Mouse (Mus musculus): Measurements from ENCODE around the gene R3hcc1l. TPM values are rescaled to one million over a fixed set of nuclear protein-coding genes. Genes with fewer than 3 reads are reported as not detected.

R3hcc1l gene
- polyA plus RNA-seq (2016; fragmentation: Nextera tagmentation; extraction: Ambion mirVana) = 15.4 and 25.0 TPM in 2 replicates

GRCm38 (mm10) chr19:42518620-42519310, at the start of gene R3hcc1l:
Gene R3hcc1l (plus strand): TSS chr19:42518759.
- DNase-seq (ENCODE audit: low spot score) = peak; percentile 94
- WGBS = under 1% methylated on average over 59 of the region's 59 CpGs
- Histone ChIP-seq H3K4me3 (peak within 1 kb of the TSS; percentile 94), H3K4me1 (replicated peaks) (peaks cover 16% of the 10 kb centered on the region), H3K36me3 (no peaks in the 10 kb centered on the region), H3K27ac (peak within 1 kb of the TSS; percentile 94), H3K9me3 (no peaks in the 10 kb centered on the region), H3K27me3 (ENCODE audit: insufficient read depth, poor library complexity, severe bottlenecking) (peaks cover 9% of the 10 kb centered on the region; the same call in 1 of the 2 replicates)

GRCm38 (mm10) chr19:42471571-42471970, 47.0 kb upstream of the R3hcc1l start:
- DNase-seq (ENCODE audit: low spot score) = peak; percentile 23
- H3K36me3 ChIP-seq = no peaks in the 10 kb centered on the region
- WGBS = 54% methylated on average over 4 of the region's 4 CpGs
- H3K27me3 ChIP-seq (ENCODE audit: insufficient read depth, poor library complexity, severe bottlenecking) = no peaks in the 10 kb centered on the region
- peak overlapping the region; percentile 66 for H3K27ac ChIP-seq
- H3K9me3 ChIP-seq = no peaks in the 10 kb centered on the region
- H3K4me3 ChIP-seq = no peak overlapping the region
- H3K4me1 ChIP-seq (replicated peaks) = peaks cover 14% of the 10 kb centered on the region

GRCm38 (mm10) chr19:42472831-42473230, 45.7 kb upstream of the R3hcc1l start:
- DNase-seq (ENCODE audit: low spot score) = peak; percentile 46
- WGBS = 30% methylated on average over 11 of the region's 11 CpGs
- Histone ChIP-seq H3K27ac (no peak overlapping the region), H3K36me3 (no peaks in the 10 kb centered on the region), H3K9me3 (no peaks in the 10 kb centered on the region), H3K27me3 (ENCODE audit: insufficient read depth, poor library complexity, severe bottlenecking) (no peaks in the 10 kb centered on the region), H3K4me3 (no peak overlapping the region), H3K4me1 (replicated peaks) (peaks cover 14% of the 10 kb centered on the region)

- DNase-seq (ENCODE audit: low spot score) = no peak
- no peaks in the 10 kb centered on the region for H3K27me3 ChIP-seq (ENCODE audit: insufficient read depth, poor library complexity, severe bottlenecking)
- 78% methylated on average over 5 of the region's 5 CpGs for WGBS
- H3K9me3 ChIP-seq = no peaks in the 10 kb centered on the region
- H3K4me1 ChIP-seq (replicated peaks) = peaks cover 11% of the 10 kb centered on the region
- no peaks in the 10 kb centered on the region for H3K36me3 ChIP-seq
- H3K4me3 ChIP-seq = no peak overlapping the region
- H3K27ac ChIP-seq = no peak overlapping the region
These were observed 40.8 kb upstream of the R3hcc1l start for GRCm38 (mm10) chr19:42477769-42478168.

- Histone ChIP-seq H3K4me1 (replicated peaks) (peaks cover 11% of the 10 kb centered on the region), H3K9me3 (no peaks in the 10 kb centered on the region), H3K4me3 (no peak overlapping the region), H3K27ac (no peak overlapping the region), H3K36me3 (no peaks in the 10 kb centered on the region), H3K27me3 (ENCODE audit: insufficient read depth, poor library complexity, severe bottlenecking) (no peaks in the 10 kb centered on the region)
- DNase-seq (ENCODE audit: low spot score) = no peak
- WGBS = 42% methylated on average over 12 of the region's 12 CpGs
These were observed 40.3 kb upstream of the R3hcc1l start for GRCm38 (mm10) chr19:42478303-42478702.

- Histone ChIP-seq H3K4me1 (replicated peaks) (no peaks in the 10 kb centered on the region), H3K9me3 (no peaks in the 10 kb centered on the region), H3K27me3 (ENCODE audit: insufficient read depth, poor library complexity, severe bottlenecking) (no peaks in the 10 kb centered on the region), H3K4me3 (no peak overlapping the region), H3K27ac (no peak overlapping the region), H3K36me3 (no peaks in the 10 kb centered on the region)
- 73% methylated on average over 7 of the region's 7 CpGs for WGBS
- DNase-seq (ENCODE audit: low spot score) = no peak
These were observed 33.1 kb upstream of the R3hcc1l start for GRCm38 (mm10) chr19:42485443-42485842.

- H3K9me3 ChIP-seq = no peaks in the 10 kb centered on the region
- no peak for DNase-seq (ENCODE audit: low spot score)
- H3K4me3 ChIP-seq = no peak overlapping the region
- no peaks in the 10 kb centered on the region for H3K4me1 ChIP-seq (replicated peaks)
- no peaks in the 10 kb centered on the region for H3K36me3 ChIP-seq
- 0 out of 2 replicates have a peak, but pooled peaks cover 5% of the 10 kb centered on the region for H3K27me3 ChIP-seq (ENCODE audit: insufficient read depth, poor library complexity, severe bottlenecking)
- H3K27ac ChIP-seq = no peak overlapping the region
- WGBS = 82% methylated on average over 3 of the region's 3 CpGs
These were observed 31.3 kb upstream of the R3hcc1l start for GRCm38 (mm10) chr19:42487261-42487660.

GRCm38 (mm10) chr19:42493257-42493917, 25.2 kb upstream of the R3hcc1l start:
- H3K27me3 ChIP-seq (ENCODE audit: insufficient read depth, poor library complexity, severe bottlenecking) = 0 out of 2 replicates have a peak, but pooled peaks cover 10% of the 10 kb centered on the region
- H3K36me3 ChIP-seq = no peaks in the 10 kb centered on the region
- H3K9me3 ChIP-seq = no peaks in the 10 kb centered on the region
- H3K4me3 ChIP-seq = no peak overlapping the region
- H3K4me1 ChIP-seq (replicated peaks) = peaks cover 19% of the 10 kb centered on the region
- no peak for DNase-seq (ENCODE audit: low spot score)
- H3K27ac ChIP-seq = peak overlapping the region; percentile 69
- WGBS = 42% methylated on average over 5 of the region's 5 CpGs

- no peaks in the 10 kb centered on the region for H3K9me3 ChIP-seq
- H3K4me3 ChIP-seq = no peak overlapping the region
- DNase-seq (ENCODE audit: low spot score) = no peak
- no peaks in the 10 kb centered on the region for H3K27me3 ChIP-seq (ENCODE audit: insufficient read depth, poor library complexity, severe bottlenecking)
- H3K4me1 ChIP-seq (replicated peaks) = no peaks in the 10 kb centered on the region
- no peak overlapping the region for H3K27ac ChIP-seq
- H3K36me3 ChIP-seq = no peaks in the 10 kb centered on the region
- WGBS = 77% methylated on average over 3 of the region's 3 CpGs
These were observed 14.4 kb upstream of the R3hcc1l start for GRCm38 (mm10) chr19:42504156-42504555.

GRCm38 (mm10) chr19:42509625-42510024, 8.9 kb upstream of the R3hcc1l start:
- Histone ChIP-seq H3K4me1 (replicated peaks) (0 out of 2 replicates have a peak, but pooled peaks cover 3% of the 10 kb centered on the region), H3K36me3 (no peaks in the 10 kb centered on the region), H3K27ac (no peak overlapping the region), H3K27me3 (ENCODE audit: insufficient read depth, poor library complexity, severe bottlenecking) (no peaks in the 10 kb centered on the region), H3K4me3 (no peak overlapping the region), H3K9me3 (no peaks in the 10 kb centered on the region)
- WGBS = 89% methylated on average over 9 of the region's 9 CpGs
- DNase-seq (ENCODE audit: low spot score) = no peak

GRCm38 (mm10) chr19:42510276-42511171, 8.0 kb upstream of the R3hcc1l start:
- Histone ChIP-seq H3K27ac (no peak overlapping the region), H3K36me3 (no peaks in the 10 kb centered on the region), H3K27me3 (ENCODE audit: insufficient read depth, poor library complexity, severe bottlenecking) (no peaks in the 10 kb centered on the region), H3K4me1 (replicated peaks) (0 out of 2 replicates have a peak, but pooled peaks cover 3% of the 10 kb centered on the region), H3K4me3 (no peak overlapping the region), H3K9me3 (no peaks in the 10 kb centered on the region)
- no peak for DNase-seq (ENCODE audit: low spot score)
- 68% methylated on average over 16 of the region's 16 CpGs for WGBS

GRCm38 (mm10) chr19:42515656-42516055, 2.9 kb upstream of the R3hcc1l start:
- DNase-seq (ENCODE audit: low spot score) = no peak
- Histone ChIP-seq H3K9me3 (no peaks in the 10 kb centered on the region), H3K27ac (no peak overlapping the region), H3K36me3 (no peaks in the 10 kb centered on the region), H3K4me3 (no peak overlapping the region), H3K4me1 (replicated peaks) (peaks cover 15% of the 10 kb centered on the region), H3K27me3 (ENCODE audit: insufficient read depth, poor library complexity, severe bottlenecking) (peaks cover 9% of the 10 kb centered on the region; the same call in 1 of the 2 replicates)
- 88% methylated on average over 8 of the region's 8 CpGs for WGBS

Data from hindbrain, embryonic 10.5 days (tissue).